Mouse (Mus musculus) forebrain, postnatal 0 days (tissue): ENCODE data around the gene S100g. TPM values are rescaled to one million over a fixed set of nuclear protein-coding genes. Genes with fewer than 3 reads are reported as not detected.

Source experiments
- ATAC-seq: fragments of 200-750 bp; cut with Nextera tagmentation; 2 replicates; pipeline ENCODE4 v1.8.0; 2017; ENCODE audit warnings: mild to moderate bottlenecking, moderate library complexity
- DNase-seq: peaks from one replicate; pipeline ENCODE4 v3.0.0-alpha.2; 2015
- H3K27ac ChIP-seq: fragments of 300-500 bp; sonication (generic); 2 replicates; pipeline ENCODE4 v1.5.1; 2014; ENCODE audit warnings: low read depth, mild to moderate bottlenecking, antibody characterized with exemption, low read length, moderate library complexity, mixed read lengths
- H3K27me3 ChIP-seq: fragments of 300-500 bp; sonication (generic); 2 replicates; pipeline ENCODE4 v1.6.1; 2014; ENCODE audit warnings: mild to moderate bottlenecking, low read length, mixed read lengths; ENCODE audit not compliant: insufficient read depth
- H3K36me3 ChIP-seq: fragments of 300-500 bp; sonication (generic); 2 replicates; pipeline ENCODE4 v1.6.1; 2014; ENCODE audit warnings: mild to moderate bottlenecking, moderate library complexity; ENCODE audit not compliant: insufficient read depth
- H3K4me1 ChIP-seq: fragments of 300-500 bp; sonication (generic); 2 replicates; pipeline ENCODE4 v1.6.1; 2014; ENCODE audit warnings: antibody characterized with exemption; ENCODE audit not compliant: insufficient read depth
- H3K4me2 ChIP-seq: fragments of 300-500 bp; sonication (generic); 2 replicates; pipeline ENCODE4 v1.6.1; 2014; ENCODE audit warnings: low read depth, mild to moderate bottlenecking, moderate library complexity
- H3K4me3 ChIP-seq: fragments of 300-500 bp; sonication (generic); 2 replicates; pipeline ENCODE4 v1.5.1; 2014; ENCODE audit warnings: low read depth, low read length, mixed read lengths
- H3K9ac ChIP-seq: fragments of 300-500 bp; sonication (generic); 2 replicates; pipeline ENCODE4 v1.6.1; 2014; ENCODE audit warnings: mild to moderate bottlenecking
- H3K9me3 ChIP-seq: fragments of 300-500 bp; sonication (generic); 2 replicates; pipeline ENCODE4 v1.6.1; 2016; ENCODE audit warnings: low read length
- CTCF ChIP-seq: sonication (generic); IDR thresholded peaks from 2 replicates; pipeline ENCODE4 v1.5.1; 2016; ENCODE audit warnings: antibody characterized with exemption, control low read depth, low read depth
- WGBS: fragments of 180-500 bp; shearing (Covaris S2); extraction: QIAGEN DNeasy Blood & Tissue Kit; methylation state at CpG from one replicate; pipeline ENCODE4 v1.1.7; 2014; 5-methylcytosine and 5-hydroxymethylcytosine counted together
- polyA plus RNA-seq: library from polyadenylated mRNA; unstranded; fragments of >200 nt; fragmentation: Nextera tagmentation; extraction: Ambion mirVana; gene quantifications from 2 replicates; pipeline ENCODE4 v1.2.1, GENCODE M21; 2015
- total RNA-seq: library from RNA; depleted of rRNA; stranded (reverse); fragments of >200 nt; gene quantifications from 2 replicates; pipeline ENCODE4 v1.2.3, GENCODE M21; 2014; rRNA removed

S100g gene
- total and polyA plus RNA-seq, 2 experiments from 2014 or later = not detected

DNA sequence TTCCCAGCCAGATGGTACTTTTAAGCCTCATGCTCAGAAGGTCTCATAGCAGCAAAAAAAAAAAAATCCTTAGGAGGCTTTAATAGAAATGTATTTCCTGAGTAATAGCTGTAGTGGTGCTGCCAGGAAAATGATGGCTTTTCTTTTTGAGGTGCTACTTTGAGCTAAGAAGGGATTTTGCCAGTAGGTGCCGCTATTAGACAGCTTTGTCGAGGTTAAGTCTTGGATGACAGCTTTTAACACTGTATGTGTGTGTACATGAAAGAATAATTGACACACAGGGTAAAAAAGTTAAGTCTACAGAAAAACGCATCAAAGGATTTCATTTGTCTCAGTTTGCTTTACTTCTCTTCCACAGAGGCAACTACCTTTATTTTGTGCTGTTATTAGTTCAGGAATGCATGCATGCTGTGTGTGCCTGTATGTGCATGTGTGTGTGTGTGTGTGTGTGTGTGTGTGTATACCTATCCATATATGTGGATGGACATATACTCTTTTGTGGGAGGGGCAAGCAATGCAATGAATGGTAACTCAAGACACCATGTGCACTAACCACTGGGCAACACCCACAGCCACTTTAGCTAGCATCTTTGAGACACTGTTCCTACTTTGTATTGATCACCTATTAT, 14.5 kb downstream of the S100g start:
- WGBS = 34% methylated on average over 3 of the region's 3 CpGs
- TF ChIP-seq CTCF = peak; percentile 72
- peak; percentile 74 for ATAC-seq

DNA sequence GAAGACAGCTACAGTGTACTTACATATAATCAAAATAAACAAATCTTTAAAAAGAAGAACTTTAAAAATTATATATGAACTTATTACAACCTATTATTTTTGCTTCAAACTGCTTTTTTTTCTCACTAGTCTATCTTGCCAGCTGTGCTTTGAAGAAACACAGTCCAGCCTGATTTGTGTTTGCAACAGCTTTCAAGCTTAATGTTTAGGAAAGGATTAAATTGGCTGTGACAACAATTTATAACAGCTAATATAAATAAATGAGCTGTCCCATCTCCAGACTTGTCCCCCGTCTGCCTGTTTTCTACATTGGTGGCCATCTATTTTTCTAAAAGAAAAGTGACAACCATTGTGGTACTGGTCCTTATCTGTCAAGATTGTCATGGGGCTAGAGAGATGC, 22.4 kb downstream of the S100g start:
- Histone ChIP-seq H3K4me1 (no peaks in the 10 kb centered on the region), H3K9ac (no peak overlapping the region), H3K4me3 (no peak overlapping the region), H3K36me3 (0 out of 2 replicates have a peak, but pooled peaks cover 3% of the 10 kb centered on the region), H3K27me3 (no peaks in the 10 kb centered on the region), H3K9me3 (no peaks in the 10 kb centered on the region), H3K27ac (no peak overlapping the region), H3K4me2 (no peak overlapping the region)
- TF ChIP-seq CTCF = no peak
- ATAC-seq = no peak
- no peak for DNase-seq
- WGBS = 88% methylated on average over 1 of the region's 1 CpGs

More for the DNA sequence above, 14.5 kb downstream of the S100g start:
- Histone ChIP-seq H3K4me2 (no peak overlapping the region), H3K27ac (no peak overlapping the region), H3K36me3 (no peaks in the 10 kb centered on the region), H3K4me3 (no peak overlapping the region), H3K4me1 (no peaks in the 10 kb centered on the region), H3K9ac (no peak overlapping the region), H3K27me3 (no peaks in the 10 kb centered on the region), H3K9me3 (no peaks in the 10 kb centered on the region)
- DNase-seq = peak; percentile 83

DNA sequence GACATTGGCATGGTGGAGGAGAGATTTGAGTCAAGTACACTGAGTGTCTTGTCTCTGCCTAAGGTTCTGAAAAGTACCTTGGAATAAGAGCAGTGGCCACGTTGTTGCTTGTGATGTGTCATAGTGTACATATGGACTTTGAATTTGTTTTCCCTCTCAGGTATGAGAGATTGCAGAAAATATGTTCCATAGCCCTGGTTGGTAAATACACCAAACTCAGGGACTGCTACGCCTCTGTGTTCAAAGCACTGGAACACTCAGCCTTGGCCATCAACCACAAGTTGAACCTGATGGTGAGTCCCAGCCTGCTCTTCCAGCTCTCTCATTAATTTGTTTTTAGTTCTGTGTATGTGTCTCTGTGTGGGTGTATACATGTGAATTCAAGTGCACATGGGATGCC, 32.9 kb downstream of the S100g start:
- 89% methylated on average over 2 of the region's 2 CpGs for WGBS

DNA sequence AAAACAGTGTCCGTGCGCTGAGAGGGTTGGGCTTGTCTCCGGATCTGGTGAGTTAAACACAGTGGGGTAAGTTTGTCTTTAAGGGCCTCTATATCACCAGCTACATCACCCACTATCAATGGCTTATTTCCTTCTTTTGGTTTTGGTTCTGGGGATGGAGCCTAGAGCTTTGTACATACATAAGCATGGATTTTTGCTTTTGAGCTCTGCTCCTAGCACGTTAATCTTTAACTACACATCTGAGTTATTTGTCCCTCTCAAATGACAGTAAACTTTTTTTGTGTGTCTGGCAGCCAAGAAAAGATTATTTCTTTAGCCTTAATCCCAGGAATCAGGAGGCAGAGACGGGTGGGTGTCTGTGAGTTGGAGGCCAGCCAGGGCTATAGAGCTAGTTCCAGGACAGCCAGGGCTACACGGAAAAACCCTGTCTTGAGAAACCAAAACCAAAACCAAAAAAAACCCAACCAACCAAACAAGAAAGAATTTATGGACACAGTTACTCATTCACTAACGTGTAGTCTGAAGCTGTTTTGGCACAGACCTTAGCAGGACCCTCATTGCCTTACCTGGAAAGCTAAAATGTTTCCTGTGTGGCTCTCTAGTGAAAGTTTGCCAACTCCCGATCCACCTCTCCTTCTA, 42.8 kb downstream of the S100g start:
- 82% methylated on average over 8 of the region's 8 CpGs for WGBS
- Histone ChIP-seq H3K4me2 (no peak overlapping the region), H3K4me3 (no peak overlapping the region), H3K9ac (no peak overlapping the region), H3K27ac (no peak overlapping the region), H3K27me3 (no peaks in the 10 kb centered on the region), H3K4me1 (no peaks in the 10 kb centered on the region), H3K36me3 (no peaks in the 10 kb centered on the region), H3K9me3 (no peaks in the 10 kb centered on the region)
- TF ChIP-seq CTCF = no peak
- ATAC-seq = no peak
- no peak for DNase-seq

More for the DNA sequence above, 32.9 kb downstream of the S100g start:
- Histone ChIP-seq H3K27me3 (no peaks in the 10 kb centered on the region), H3K4me1 (no peaks in the 10 kb centered on the region), H3K4me2 (no peak overlapping the region), H3K36me3 (0 out of 2 replicates have a peak, but pooled peaks cover 3% of the 10 kb centered on the region), H3K4me3 (no peak overlapping the region), H3K9ac (no peak overlapping the region), H3K27ac (no peak overlapping the region), H3K9me3 (no peaks in the 10 kb centered on the region)
- DNase-seq = no peak
- no peak for ATAC-seq
- TF ChIP-seq CTCF = no peak

DNA sequence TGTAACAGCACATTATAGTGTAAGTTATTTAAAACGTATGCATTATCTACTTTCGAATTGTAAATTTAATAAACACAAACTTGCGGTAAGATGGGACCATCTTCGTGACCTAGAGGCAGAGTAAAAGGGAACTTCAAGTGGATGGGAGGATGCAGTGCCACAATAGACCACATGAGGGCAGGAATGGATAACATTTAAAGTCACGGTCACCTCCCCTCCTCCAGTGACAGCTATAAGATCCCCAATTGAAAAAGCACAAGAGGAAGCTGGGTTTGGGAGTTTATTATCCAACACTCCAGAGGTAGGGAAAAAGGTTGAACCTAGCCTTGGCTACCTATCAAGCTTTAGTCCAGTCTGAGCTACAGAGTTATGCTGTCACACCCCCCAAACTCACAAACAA, 48.7 kb downstream of the S100g start:
- DNase-seq = peak; percentile 76
- Histone ChIP-seq H3K36me3 (0 out of 2 replicates have a peak, but pooled peaks cover under 1% of the 10 kb centered on the region), H3K27ac (no peak overlapping the region), H3K27me3 (no peaks in the 10 kb centered on the region), H3K4me3 (no peak overlapping the region), H3K4me2 (no peak overlapping the region), H3K9ac (no peak overlapping the region), H3K4me1 (no peaks in the 10 kb centered on the region), H3K9me3 (no peaks in the 10 kb centered on the region)
- peak; percentile 69 for ATAC-seq
- 32% methylated on average over 5 of the region's 5 CpGs for WGBS
- TF ChIP-seq CTCF = peak; percentile 78

- H3K4me2 ChIP-seq = no peak overlapping the region
- no peak for TF ChIP-seq CTCF
- H3K4me3 ChIP-seq = no peak overlapping the region
- no peaks in the 10 kb centered on the region for H3K4me1 ChIP-seq
- H3K27ac ChIP-seq = no peak overlapping the region
- H3K9me3 ChIP-seq = no peaks in the 10 kb centered on the region
- H3K27me3 ChIP-seq = no peaks in the 10 kb centered on the region
- WGBS = 99% methylated on average over 3 of the region's 3 CpGs
- no peak overlapping the region for H3K9ac ChIP-seq
- no peak for DNase-seq
- ATAC-seq = no peak
- 0 out of 2 replicates have a peak, but pooled peaks cover 3% of the 10 kb centered on the region for H3K36me3 ChIP-seq
These were observed 50.7 kb downstream of the S100g start for GRCm38 (mm10) chrX:162913651-162914050.

Other genes starting within 250 kb of the S100g start
- gene Rbbp7, start 204.2 kb downstream of the S100g start, total RNA-seq = 141 and 144 TPM in 2 replicates
- gene Rbbp7, start 204.2 kb downstream of the S100g start, polyA plus RNA-seq = 223 and 255 TPM in 2 replicates
- 15.3 and 18.7 TPM in 2 replicates for gene Txlng, start 135.1 kb downstream of the S100g start, total RNA-seq
- 10.2 and 10.9 TPM in 2 replicates for gene Txlng, start 135.1 kb downstream of the S100g start, polyA plus RNA-seq
- 48.2 and 50.5 TPM in 2 replicates for gene Syap1, start 76.2 kb downstream of the S100g start, total RNA-seq
- 40.7 and 42.2 TPM in 2 replicates for gene Syap1, start 76.2 kb downstream of the S100g start, polyA plus RNA-seq
- gene Ctps2, start 63.4 kb downstream of the S100g start, total RNA-seq = 57.9 and 75.8 TPM in 2 replicates
- 56.4 and 67.1 TPM in 2 replicates for gene Ctps2, start 63.4 kb downstream of the S100g start, polyA plus RNA-seq